Mouse (Mus musculus): Measurements from ENCODE around the gene Grm5.

The Grm5 gene

GRCm38 (mm10) chr7:87846082-87846481, 262.1 kb downstream of the Grm5 start:
- no peak for DNase-seq (ENCODE audit: low spot score)

GRCm38 (mm10) chr7:87925956-87926355, 342.0 kb downstream of the Grm5 start:
- DNase-seq (ENCODE audit: low spot score), result no peak

DNA sequence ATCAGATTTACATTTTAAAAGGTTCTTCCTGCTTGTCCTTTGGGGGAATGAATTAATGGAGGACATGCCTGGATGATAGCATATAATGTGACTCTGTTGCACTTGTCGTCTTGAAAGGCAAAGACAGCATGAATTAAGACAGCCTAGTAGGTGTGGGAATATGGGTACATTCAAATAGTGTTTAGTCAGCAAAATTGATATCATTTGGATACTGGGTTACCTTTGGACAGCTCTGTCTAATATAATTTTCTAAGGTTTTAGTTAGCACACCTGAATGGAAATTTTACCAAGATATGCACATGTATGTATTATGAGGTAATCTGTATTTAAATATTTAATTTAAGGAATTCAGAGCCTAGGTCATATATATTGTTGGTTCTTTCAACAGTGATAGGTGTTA, 353.4 kb downstream of the Grm5 start:
- DNase-seq (ENCODE audit: low spot score), result no peak

DNA sequence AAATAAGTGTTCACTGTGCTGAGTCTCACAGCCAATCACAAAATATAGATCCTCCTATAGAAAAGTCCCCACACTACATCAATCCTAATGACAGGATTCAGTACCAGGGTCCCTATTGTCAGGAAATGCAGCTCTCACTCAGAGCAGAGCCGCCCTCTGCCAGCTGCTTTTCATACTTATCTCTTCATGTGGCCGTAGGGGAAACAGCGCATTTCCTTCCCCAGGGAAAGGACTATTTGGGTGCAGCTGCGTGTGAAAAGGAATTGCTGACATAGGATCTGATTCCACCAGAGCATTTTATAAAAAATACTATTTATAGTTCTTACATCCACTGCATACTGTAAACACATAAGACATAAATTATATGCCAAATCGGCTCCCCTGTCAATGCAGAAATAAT, 354.3 kb downstream of the Grm5 start:
- no peak for DNase-seq (ENCODE audit: low spot score)

DNA sequence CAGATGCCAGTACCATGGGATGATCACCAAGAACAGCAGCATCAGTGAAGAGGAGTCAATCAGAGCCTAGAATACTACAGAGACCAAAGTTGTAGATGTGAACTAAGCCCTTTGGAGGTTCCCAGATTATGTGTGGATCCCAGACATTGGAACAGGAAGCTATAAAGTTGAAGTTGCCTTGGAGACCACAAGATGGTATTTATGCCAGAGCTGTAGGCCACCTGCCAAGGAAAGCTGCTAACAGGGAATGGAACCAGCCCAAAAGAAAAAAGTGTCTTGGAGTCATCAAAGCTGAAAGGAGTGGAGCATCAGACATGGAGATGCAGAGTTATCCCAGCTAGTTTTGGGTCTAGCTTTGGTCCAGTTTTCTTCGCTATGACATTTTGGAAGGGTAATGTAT, 366.2 kb downstream of the Grm5 start:
- DNase-seq (ENCODE audit: low spot score), result no peak

DNA sequence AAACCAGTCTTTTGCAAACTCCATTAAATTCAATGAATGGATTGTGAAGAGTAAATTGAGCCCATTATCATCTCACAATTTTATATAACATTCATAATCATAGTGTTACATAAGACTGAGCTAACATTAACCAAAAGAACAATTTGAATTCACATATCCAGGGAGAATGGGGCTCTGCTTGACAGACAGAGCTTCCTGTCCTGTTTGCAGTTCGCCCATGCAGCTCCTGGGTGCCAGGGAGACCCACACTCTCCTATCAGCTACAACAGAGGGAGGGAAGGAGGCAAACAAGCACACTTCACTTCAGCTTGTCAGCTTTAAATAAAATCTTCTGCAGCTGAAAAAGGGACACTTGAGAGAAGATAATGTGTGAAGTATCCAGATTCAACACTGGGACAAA, 389.2 kb downstream of the Grm5 start:
- DNase-seq (ENCODE audit: low spot score), result no peak

DNA sequence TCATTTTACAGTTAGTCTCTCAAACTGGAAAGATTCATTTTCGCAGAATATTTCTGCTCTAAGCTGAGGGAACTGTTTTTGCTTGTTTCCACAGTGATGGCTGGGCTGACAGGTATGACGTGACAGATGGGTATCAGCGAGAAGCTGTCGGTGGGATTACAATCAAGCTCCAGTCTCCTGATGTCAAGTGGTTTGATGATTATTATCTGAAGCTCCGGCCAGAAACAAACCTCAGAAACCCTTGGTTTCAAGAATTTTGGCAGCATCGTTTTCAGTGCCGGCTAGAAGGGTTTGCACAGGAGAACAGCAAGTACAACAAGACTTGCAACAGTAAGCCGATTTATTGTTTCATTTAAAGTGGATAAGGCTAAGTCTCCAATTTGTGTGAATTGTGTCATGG, 391.1 kb downstream of the Grm5 start:
- DNase-seq (ENCODE audit: low spot score), result no peak

DNA sequence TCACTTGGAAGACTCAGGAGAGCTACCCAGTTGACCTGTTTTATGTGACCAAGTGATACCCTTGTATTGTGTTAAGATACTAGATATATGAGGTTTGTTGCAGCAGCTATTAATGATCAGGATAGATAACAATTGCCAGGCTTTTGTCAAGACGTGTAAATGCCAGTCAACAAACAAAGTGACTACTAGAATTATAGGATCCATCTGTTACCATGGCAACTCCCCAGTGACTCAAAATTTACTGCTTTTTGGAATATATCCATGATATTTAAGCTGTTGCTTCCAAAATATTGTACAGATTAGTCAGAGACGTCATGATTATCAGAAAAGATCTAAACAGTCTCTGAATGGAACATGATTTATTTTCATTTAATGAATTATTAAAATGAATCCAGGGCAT, 399.5 kb downstream of the Grm5 start:
- DNase-seq (ENCODE audit: low spot score), result no peak

- no peak for DNase-seq (ENCODE audit: low spot score)
Observed at GRCm38 (mm10) chr7:88014451-88014850, 430.5 kb downstream of the Grm5 start.

- no peak for DNase-seq (ENCODE audit: low spot score)
Observed at GRCm38 (mm10) chr7:88027411-88028132, 443.6 kb downstream of the Grm5 start.

- DNase-seq (ENCODE audit: low spot score), result no peak
Observed at GRCm38 (mm10) chr7:88047366-88047765, 463.4 kb downstream of the Grm5 start.

DNA sequence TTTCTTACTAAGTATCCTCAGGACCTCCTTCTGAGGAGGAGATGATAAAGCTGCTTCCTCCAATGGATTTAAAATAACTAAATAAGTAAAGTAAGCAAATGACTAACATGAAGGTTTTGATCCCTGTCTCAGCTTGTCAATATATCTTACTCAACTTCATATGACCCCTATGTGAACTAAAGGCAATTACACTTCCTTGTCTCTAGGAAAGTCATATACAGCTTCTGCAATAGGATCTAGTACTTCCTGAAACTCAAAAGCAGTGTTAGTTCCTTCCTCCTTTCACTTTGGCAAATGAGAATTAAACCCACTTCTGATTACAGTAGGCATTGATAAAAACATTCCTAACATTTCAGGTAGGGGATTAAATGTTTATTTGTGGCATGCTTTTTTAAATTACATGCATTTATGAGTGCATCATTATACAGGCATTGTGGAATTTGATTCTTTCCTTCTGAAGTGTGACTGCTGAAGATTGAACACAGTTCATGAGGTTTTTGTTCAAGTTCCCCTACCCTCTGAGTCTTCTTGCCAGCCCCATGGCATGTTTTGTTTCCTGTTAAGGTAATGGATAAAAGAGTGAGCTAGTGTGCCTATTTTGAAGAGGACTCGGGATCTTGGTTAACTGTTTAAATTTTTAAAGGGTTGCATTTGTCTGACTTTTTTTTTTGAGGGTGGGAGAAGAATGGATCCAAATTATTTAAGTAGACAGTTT, 470.4 kb downstream of the Grm5 start:
- no peak for DNase-seq (ENCODE audit: low spot score)

DNA sequence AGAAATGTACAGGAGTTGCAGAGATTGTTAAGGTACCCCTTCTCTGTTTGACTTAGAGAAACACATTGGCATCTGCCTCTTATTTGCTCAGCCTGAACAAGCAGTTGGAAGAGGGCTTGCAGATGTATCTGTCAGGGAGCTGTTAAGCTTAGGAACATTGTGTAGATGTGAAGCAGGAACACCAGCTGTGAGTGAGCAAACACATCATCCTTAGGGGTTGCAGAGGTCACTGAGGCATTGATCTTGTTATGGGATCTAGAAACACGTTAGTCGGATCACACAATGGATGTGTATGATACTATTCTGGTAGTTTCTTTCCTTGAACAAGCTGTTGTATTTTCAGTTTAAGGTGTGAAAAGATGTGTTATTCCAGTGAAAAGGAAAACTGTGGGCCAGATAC, 472.5 kb downstream of the Grm5 start:
- no peak for DNase-seq (ENCODE audit: low spot score)

- DNase-seq (ENCODE audit: low spot score), result no peak
Observed at GRCm38 (mm10) chr7:88091115-88091514, 507.1 kb downstream of the Grm5 start.

- DNase-seq (ENCODE audit: low spot score), result no peak
Observed at GRCm38 (mm10) chr7:88096536-88097107, 512.7 kb downstream of the Grm5 start.

GRCm38 (mm10) chr7:88097715-88098114, 513.7 kb downstream of the Grm5 start:
- peak; percentile 54 for DNase-seq (ENCODE audit: low spot score)

GRCm38 (mm10) chr7:88116724-88117409, 532.9 kb downstream of the Grm5 start:
- no peak for DNase-seq (ENCODE audit: low spot score)

- no peak for DNase-seq (ENCODE audit: low spot score)
Observed at GRCm38 (mm10) chr7:88128080-88128848, 544.3 kb downstream of the Grm5 start.

DNA sequence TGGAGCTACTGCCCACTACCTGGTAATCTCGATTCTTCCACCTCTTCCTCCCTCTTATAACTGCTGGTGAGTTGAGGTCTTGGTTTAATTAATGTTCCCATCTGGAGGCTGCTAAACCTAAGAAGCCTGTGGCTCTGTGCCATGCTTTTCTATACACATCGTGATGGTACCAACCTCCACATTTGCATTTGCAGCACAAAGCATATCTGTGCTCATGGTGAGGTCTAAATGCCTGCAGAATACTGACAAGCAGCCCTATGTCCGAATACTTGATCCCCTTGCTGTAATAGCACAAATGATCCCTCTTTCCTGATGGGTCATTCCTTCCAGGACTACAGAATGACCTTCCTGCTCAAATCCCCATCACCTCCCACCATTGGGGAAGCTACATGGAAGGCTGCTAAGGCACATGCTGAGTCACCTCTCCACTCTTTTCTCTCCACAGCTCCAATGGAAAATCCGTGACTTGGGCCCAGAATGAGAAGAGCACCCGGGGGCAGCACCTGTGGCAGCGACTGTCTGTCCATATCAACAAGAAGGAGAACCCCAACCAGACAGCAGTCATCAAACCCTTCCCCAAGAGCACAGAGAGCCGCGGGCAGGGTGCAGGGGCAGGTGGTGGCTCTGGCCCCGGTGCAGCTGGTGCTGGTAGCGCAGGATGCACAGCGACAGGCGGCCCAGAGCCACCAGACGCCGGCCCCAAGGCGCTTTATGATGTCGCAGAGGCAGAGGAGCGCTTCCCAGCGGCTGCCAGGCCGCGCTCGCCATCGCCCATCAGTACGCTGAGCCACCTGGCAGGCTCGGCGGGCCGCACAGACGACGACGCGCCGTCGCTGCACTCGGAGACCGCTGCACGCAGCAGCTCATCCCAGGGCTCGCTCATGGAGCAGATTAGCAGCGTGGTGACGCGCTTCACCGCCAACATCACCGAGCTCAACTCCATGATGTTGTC, 545.8 kb downstream of the Grm5 start:
- peak; percentile 2 for DNase-seq (ENCODE audit: low spot score)

GRCm38 (mm10) chr7:88130488-88130849, 546.5 kb downstream of the Grm5 start:
- no peak for DNase-seq (ENCODE audit: low spot score)

All from urinary bladder, postnatal 25 days (tissue).